Mouse (Mus musculus): ENCODE measurements around the gene Slamf8.

The Slamf8 gene

DNA sequence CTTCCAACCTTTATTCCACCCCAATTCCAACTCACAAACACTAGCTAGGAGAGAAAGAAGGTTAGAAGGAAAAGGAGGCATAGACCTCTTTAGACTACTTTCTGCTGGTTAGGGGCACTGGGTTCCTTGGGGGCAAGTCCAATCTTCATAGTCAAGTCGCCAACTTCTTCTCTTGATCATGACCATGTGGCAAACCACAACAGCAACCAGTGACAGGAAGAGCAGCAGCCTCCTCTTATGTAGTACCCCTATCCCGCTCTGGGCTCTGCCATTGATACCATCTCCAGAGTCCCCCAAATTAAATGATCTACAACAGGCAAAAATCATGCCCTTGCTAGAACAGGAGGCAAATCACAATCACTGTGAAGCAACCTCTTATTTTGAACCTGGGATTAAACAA lies 3.6 kb upstream of the Slamf8 start:
- DNase-seq (ENCODE audit: low read depth), result no peak

DNA sequence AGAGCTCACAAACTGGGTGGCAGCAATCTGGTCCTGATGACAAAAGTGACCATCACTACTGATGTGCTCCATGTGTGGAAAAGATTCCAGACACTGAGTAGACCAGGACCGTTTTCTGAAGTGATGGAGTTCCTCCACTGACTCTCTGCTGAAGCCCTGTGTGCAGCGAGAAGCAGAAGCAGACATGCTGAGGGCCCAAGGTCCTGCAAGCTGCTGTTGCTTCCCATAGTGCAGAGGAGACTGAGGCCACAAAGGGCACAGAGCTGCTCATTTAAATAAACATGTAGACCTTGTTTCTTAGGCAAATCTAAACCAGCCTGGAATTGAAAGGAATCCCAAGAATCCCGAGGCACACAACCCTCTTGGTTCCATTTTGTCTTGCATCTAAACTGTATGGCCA lies 3.0 kb upstream of the Slamf8 start:
- DNase-seq (ENCODE audit: low read depth), result no peak

DNA sequence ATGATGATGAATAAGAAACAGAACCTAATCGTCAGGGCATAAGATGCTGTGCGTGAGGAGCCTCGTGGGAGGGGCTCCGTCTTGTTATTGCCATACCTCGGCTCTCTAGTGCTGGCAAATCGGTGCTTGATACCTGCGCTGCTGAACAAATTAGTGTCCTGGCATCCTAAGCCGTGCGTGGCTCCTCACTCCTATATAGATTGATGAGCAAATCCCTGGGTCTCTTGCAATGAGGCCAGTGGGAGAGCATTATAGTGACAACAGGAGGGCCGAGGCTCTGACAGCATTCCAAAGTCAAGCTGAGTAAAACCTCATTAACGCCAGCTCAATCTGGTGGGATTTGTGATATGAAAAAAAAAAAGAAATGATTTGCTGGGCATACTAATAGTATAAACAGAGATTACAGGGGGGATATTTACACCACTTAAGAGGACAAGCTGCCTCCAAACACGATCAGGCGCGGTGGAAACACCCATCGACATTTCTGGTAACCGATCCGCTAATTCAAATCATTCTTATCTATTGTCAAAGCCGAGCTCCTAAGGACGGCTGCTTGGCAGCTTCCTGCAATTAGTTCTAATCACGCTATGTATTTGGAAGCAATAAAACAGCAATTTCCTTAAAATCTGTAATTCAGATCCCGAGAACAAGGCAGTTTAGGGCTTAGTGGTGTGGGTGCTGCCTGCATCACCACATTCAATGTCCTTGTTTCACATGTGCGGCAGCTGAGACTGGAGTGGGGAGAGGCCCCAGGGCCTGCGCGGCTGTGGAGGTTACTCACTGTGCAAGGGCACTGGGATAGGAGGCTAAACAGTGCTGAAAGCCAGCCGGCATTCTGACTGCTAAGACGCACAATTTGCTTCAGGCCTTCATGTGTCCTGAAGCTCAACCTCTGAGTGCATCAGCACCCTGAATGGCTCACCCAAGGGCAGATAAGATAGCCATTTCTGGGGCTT lies 4.5 kb downstream of the Slamf8 start:
- no peak for DNase-seq (ENCODE audit: low read depth)

DNA sequence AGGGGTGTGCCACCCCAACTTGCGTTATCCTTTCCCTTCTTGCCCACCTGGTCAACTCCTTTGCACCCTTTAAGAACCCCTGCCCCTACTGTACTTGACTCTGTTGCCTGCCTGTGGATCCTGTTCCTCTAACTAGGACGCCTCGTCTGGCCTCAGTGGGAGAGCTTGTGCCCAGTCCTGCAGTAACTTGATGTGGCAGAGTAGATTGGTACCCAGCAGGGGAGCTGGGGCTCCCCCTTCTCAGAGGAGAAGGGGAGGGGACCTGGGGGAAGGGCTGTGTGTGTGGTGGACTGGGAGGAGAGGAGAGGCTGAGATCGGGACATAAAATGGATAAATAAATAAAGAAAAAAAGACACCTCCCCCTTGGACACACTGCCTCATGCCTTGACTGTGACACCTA lies 5.3 kb downstream of the Slamf8 start:
- no peak for DNase-seq (ENCODE audit: low read depth)

- DNase-seq (ENCODE audit: low read depth), result no peak
These were observed 6.1 kb downstream of the Slamf8 start for GRCm38 (mm10) chr1:172584271-172584670.

DNA sequence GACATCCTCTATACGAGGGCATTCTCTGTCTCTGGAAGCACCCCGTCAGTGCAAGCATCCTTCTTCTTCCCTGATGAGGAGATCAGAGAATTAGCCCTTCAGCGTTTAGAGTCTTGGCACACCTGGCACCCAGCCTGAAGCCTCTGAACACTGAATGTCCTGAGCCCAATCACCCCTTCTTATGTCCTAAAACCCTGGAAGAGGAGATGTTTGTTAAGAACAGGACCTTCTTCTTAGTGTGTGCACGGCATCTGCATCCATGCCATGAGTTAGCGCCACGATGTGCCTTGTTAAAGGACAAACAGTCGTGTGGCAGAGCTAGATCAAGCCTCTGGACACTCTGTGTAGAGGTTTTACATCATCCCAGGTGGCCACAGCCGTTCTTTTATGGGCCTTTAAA lies 7.9 kb downstream of the Slamf8 start:
- no peak for DNase-seq (ENCODE audit: low read depth)

DNA sequence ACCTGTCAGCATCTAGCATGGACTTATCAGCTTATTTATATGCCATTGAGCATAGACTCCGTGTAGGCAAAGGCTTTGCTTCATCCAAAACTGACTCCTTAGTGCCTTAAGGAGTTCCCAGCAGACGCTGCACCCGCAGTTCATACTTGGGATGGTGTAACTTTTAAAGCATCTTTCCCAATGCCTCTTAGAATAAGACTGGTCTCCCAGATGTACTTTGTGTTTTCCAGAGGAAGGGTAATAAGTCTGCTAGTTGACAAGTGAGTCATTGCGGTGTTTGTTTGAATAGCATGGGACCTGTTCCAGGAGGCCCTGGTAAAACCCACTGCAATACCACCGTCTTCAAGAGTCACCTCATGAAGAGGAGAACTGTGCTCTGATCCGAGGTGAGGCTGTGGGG lies 10.3 kb downstream of the Slamf8 start:
- no peak for DNase-seq (ENCODE audit: low read depth)

DNA sequence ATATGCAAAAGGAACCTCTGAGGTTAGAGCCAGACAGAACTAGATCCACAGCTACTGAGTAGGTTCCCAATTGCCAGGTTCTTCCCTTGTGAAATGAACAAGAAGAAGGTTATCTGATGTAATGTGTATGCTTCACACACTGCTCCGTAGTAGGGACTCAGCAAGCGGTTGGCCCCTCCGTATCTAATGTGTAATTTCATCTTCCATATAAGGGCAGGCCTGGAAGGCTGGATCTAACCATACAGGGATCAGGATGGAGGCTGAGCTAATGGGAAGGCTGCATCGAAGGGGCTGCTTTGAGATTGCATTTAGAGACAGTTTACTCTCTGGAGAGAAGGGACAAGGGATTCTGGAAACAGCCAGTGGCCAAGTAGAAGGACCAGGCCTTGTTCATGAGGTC lies 22.6 kb downstream of the Slamf8 start:
- DNase-seq (ENCODE audit: low read depth), result no peak

DNA sequence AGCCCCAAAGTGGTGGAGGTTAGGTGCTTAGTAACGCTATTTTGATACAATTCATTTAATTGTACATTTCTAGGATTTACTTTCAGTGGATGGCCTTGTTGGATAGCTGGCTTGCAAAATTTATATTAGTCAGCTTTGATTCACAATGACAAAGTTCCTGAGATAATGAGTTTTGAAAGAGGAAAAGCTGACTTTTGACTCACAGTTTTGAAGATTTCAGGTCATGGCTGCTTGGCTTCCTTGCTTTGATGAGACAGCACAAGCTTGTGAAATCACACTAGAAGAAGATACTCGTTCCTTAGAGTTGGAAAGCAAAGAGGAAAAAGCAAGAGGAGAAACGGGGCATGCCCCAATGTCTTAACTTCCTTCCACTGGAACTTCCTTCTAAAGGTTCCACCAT lies 24.2 kb downstream of the Slamf8 start:
- DNase-seq (ENCODE audit: low read depth), result peak; percentile 60

- DNase-seq (ENCODE audit: low read depth), result no peak
These were observed 26.9 kb downstream of the Slamf8 start for GRCm38 (mm10) chr1:172563465-172563828.

GRCm38 (mm10) chr1:172562641-172563464 lies 27.5 kb downstream of the Slamf8 start:
- DNase-seq (ENCODE audit: low read depth), result peak; percentile 37

- DNase-seq (ENCODE audit: low read depth), result no peak
These were observed 34.7 kb downstream of the Slamf8 start, which contains the start of gene Vsig8 for GRCm38 (mm10) chr1:172555638-172556037. Vsig8 (plus strand) TSS chr1:172555938.

- no peak for DNase-seq (ENCODE audit: low read depth)
These were observed 37.7 kb downstream of the Slamf8 start for GRCm38 (mm10) chr1:172552623-172553022.

DNA sequence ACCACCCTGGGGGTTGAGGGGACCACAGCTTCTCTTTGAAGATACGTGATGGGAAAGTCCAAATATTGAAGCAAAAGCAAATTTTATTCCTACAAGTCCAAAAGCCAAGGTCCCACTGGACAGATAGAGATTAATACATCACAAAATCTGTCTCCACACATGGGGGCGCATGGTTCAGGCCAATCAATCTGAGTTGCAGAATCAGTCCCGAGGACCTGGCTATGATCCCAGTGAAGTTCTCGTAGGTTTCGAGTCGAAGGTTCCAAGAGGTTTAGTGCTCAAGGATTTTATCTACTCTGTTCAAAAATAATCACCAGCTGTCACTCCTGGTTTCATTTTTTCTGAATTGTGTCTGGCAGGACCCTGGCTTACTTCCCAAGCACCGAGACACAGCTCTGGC lies 39.4 kb downstream of the Slamf8 start:
- DNase-seq (ENCODE audit: low read depth), result no peak

GRCm38 (mm10) chr1:172550551-172550951 lies 39.8 kb downstream of the Slamf8 start:
- peak; percentile 70 for DNase-seq (ENCODE audit: low read depth)

- peak; percentile 16 for DNase-seq (ENCODE audit: low read depth)
These were observed 40.7 kb downstream of the Slamf8 start for GRCm38 (mm10) chr1:172549717-172550116.

- peak; percentile 29 for DNase-seq (ENCODE audit: low read depth)
These were observed 41.1 kb downstream of the Slamf8 start for GRCm38 (mm10) chr1:172549314-172549713.

- DNase-seq (ENCODE audit: low read depth), result peak; percentile 89
These were observed 41.9 kb downstream of the Slamf8 start for GRCm38 (mm10) chr1:172548501-172548900.

- DNase-seq (ENCODE audit: low read depth), result peak; percentile 43
These were observed 44.3 kb downstream of the Slamf8 start for GRCm38 (mm10) chr1:172546062-172546461.

GRCm38 (mm10) chr1:172540283-172540820 lies 50.0 kb downstream of the Slamf8 start:
- no peak for DNase-seq (ENCODE audit: low read depth)

DNA sequence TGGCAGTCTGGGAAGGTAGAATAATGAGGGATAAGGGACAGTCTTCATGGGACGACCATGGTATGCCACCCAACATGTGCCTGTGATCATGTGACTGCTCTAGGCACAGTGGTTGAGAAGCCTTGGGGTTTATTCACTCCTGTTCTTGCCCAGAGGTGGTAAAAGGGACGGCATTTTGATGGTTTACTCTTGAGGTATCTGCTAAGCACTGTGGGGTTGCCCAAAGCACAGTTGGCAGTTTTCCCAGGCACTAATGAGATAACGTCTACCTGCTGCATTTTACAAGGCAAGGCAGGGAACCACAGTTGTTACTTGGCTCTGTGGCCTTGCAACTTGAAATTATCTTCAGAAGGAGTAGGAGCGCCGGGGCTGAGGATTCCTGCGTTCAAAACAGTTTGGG lies 50.5 kb downstream of the Slamf8 start:
- DNase-seq (ENCODE audit: low read depth), result no peak

- DNase-seq (ENCODE audit: low read depth), result no peak
These were observed 55.3 kb downstream of the Slamf8 start for GRCm38 (mm10) chr1:172535116-172535515.

DNA sequence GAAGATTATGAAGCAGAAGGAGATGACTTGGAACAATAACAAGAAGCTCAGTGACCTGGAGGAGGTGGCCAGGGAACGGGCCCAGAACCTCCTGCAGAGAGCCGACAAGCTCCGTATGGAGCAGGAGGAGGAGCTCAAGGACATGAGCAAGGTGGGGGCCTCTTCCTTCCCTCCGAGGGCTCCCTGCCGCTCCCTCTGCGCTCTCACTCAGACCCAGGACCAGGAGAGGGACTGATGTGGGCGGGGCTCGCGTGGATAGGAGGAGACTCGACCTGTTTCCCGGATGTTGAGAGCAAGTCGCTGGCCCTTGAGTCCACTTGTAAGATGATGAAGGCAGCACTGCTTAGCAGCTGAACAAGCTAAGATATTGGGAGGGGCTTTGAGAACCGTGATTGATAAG lies 57.8 kb downstream of the Slamf8 start:
- no peak for DNase-seq (ENCODE audit: low read depth)
